Mouse (Mus musculus) ES-E14 (cell line): ENCODE results near the gene Cenph.

Experiments used
- MAFK ChIP-seq: IDR thresholded peaks from 2 replicates; pipeline ENCODE4 v1.6.1; 2014; ENCODE audit warnings: mild to moderate bottlenecking, low read depth, low read length, inconsistent platforms; ENCODE audit not compliant: insufficient read depth
- ZC3H11A ChIP-seq: IDR thresholded peaks from 2 replicates; pipeline ENCODE4 v1.6.1; 2012; ENCODE audit warnings: low read depth, mild to moderate bottlenecking, inconsistent platforms, low read length, borderline replicate concordance

GRCm38 (mm10) chr13:100775252-100776055 lies at the start of gene Cenph:
- 0 out of 2 replicates have a peak, but pooled peaks have one; percentile 7 for TF ChIP-seq MAFK
- no peak for TF ChIP-seq ZC3H11A
